Mouse (Mus musculus): ENCODE data around the gene Esrrg. TPM values are rescaled to one million over a fixed set of nuclear protein-coding genes. Genes with fewer than 3 reads are reported as not detected.

Gene Esrrg
- total and polyA plus RNA-seq, 3 experiments: 0.01 TPM; not detected in 2

- Histone ChIP-seq H3K79me2 (ENCODE audit: control insufficient read depth, insufficient read depth, low read length, poor library complexity) (no peaks in the 10 kb centered on the region), H3K9ac (ENCODE audit: control insufficient read depth, low read depth, low read length, poor library complexity, severe bottlenecking) (no peak overlapping the region), H3K4me1 (ENCODE audit: control insufficient read depth in 1 of 2, insufficient read depth in 2 of 2, low read length in 2 of 2) (no peaks in the 10 kb centered on the region), H3K9me3 (replicated peaks; ENCODE audit: insufficient read depth, low read length) (no peaks in the 10 kb centered on the region), H3K4me3 (ENCODE audit: control insufficient read depth in 1 of 2, insufficient read depth in 1 of 2, low read depth in 2 of 2, low read length in 2 of 2) (no peak overlapping the region), H3K36me3 (ENCODE audit: control insufficient read depth in 1 of 2, insufficient read depth in 2 of 2, low read length in 2 of 2) (no peaks in the 10 kb centered on the region), H3K27ac (ENCODE audit: control insufficient read depth, low read depth, low read length) (no peak overlapping the region), H3K27me3 (ENCODE audit: control insufficient read depth in 1 of 2, insufficient read depth in 2 of 2, low read length in 2 of 2) (no peaks in the 10 kb centered on the region)
- no peak for DNase-seq (ENCODE audit: low read depth, low spot score)
- no peak for TF ChIP-seq MAFK (IDR thresholded peaks at IDR 0.05; ENCODE audit: borderline replicate concordance, low read depth, low read length)
- no peak for TF ChIP-seq TCF12 (IDR thresholded peaks at IDR 0.05; ENCODE audit: low read depth, low read length)
- no peak for TF ChIP-seq GATA1 (IDR thresholded peaks at IDR 0.05; ENCODE audit: low read depth, low read length)
- no peak for TF ChIP-seq RAD21 (IDR thresholded peaks at IDR 0.05; ENCODE audit: low read depth, low read length)
- no peak for TF ChIP-seq BHLHE40 (IDR thresholded peaks at IDR 0.05; ENCODE audit: borderline replicate concordance, low read depth, low read length)
- TF ChIP-seq ETS1 (IDR thresholded peaks at IDR 0.05; ENCODE audit: low read depth, low read length): no peak
- TF ChIP-seq SMC3 (IDR thresholded peaks at IDR 0.05; ENCODE audit: low read depth, low read length): no peak
- TF ChIP-seq ELF1 (IDR thresholded peaks at IDR 0.05; ENCODE audit: low read depth, low read length): no peak
- no peak for TF ChIP-seq HCFC1 (IDR thresholded peaks at IDR 0.05; ENCODE audit: low read depth, low read length)
- no peak for TF ChIP-seq GABPA (IDR thresholded peaks at IDR 0.05; ENCODE audit: low read depth, low read length)
- no peak for TF ChIP-seq USF1 (IDR thresholded peaks at IDR 0.05; ENCODE audit: low read depth, low read length)
- no peak for TF ChIP-seq RCOR1 (IDR thresholded peaks at IDR 0.05; ENCODE audit: low read depth, low read length)
- TF ChIP-seq UBTF (IDR thresholded peaks at IDR 0.05; ENCODE audit: borderline replicate concordance, insufficient read depth, low read depth, low read length): no peak
- TF ChIP-seq CHD1 (IDR thresholded peaks at IDR 0.05; ENCODE audit: low read depth, low read length): no peak
- no peak for TF ChIP-seq TAL1 (IDR thresholded peaks at IDR 0.05; ENCODE audit: low read length)
- TF ChIP-seq MAX (IDR thresholded peaks at IDR 0.05; ENCODE audit: low read length): no peak
- no peak for TF ChIP-seq POLR2A (IDR thresholded peaks at IDR 0.05; ENCODE audit: control insufficient read depth in 1 of 2, insufficient read depth in 1 of 2, low read depth in 1 of 2, low read length in 2 of 2, poor library complexity in 1 of 2)
Observed at GRCm38 (mm10) chr1:187749931-187750330, 141.3 kb downstream of the Esrrg start.

GRCm38 (mm10) chr1:187755528-187755927, 146.9 kb downstream of the Esrrg start:
- no peaks in the 10 kb centered on the region for H3K9me3 ChIP-seq (replicated peaks; ENCODE audit: insufficient read depth, low read length)
- H3K27me3 ChIP-seq (ENCODE audit: control insufficient read depth in 1 of 2, insufficient read depth in 2 of 2, low read length in 2 of 2): no peaks in the 10 kb centered on the region
- TF ChIP-seq E2F4 (IDR thresholded peaks at IDR 0.05; ENCODE audit: borderline replicate concordance, low read depth, low read length) (no peak), MAX (IDR thresholded peaks at IDR 0.05; ENCODE audit: low read length) (no peak), GATA1 (IDR thresholded peaks at IDR 0.05; ENCODE audit: low read depth, low read length) (no peak), MAFK (IDR thresholded peaks at IDR 0.05; ENCODE audit: borderline replicate concordance, low read depth, low read length) (no peak), UBTF (IDR thresholded peaks at IDR 0.05; ENCODE audit: borderline replicate concordance, insufficient read depth, low read depth, low read length) (no peak), KAT2A (conservative IDR thresholded peaks at IDR 0.05; ENCODE audit: low read depth, low read length) (no peak), MEF2A (IDR thresholded peaks at IDR 0.05; ENCODE audit: extremely low read depth, insufficient replicate concordance, low read depth, low read length, poor library complexity, severe bottlenecking) (no peak), POLR2A (IDR thresholded peaks at IDR 0.05; ENCODE audit: control insufficient read depth in 1 of 2, insufficient read depth in 1 of 2, low read depth in 1 of 2, low read length in 2 of 2, poor library complexity in 1 of 2) (no peak), POLR2AphosphoS5 (IDR thresholded peaks at IDR 0.05; ENCODE audit: borderline replicate concordance, low read depth, low read length) (no peak), MYC (IDR thresholded peaks at IDR 0.05; ENCODE audit: low read depth, low read length) (no peak), HCFC1 (IDR thresholded peaks at IDR 0.05; ENCODE audit: low read depth, low read length) (no peak), ZKSCAN1 (IDR thresholded peaks at IDR 0.05; ENCODE audit: low read depth, low read length) (no peak), JUND (IDR thresholded peaks at IDR 0.05; ENCODE audit: low read depth, low read length) (no peak), GABPA (IDR thresholded peaks at IDR 0.05; ENCODE audit: low read depth, low read length) (no peak), ZMIZ1 (IDR thresholded peaks at IDR 0.05; ENCODE audit: low read depth, low read length) (no peak)
- no peak overlapping the region for H3K9ac ChIP-seq (ENCODE audit: control insufficient read depth, low read depth, low read length, poor library complexity, severe bottlenecking)
- no peak overlapping the region for H3K4me3 ChIP-seq (ENCODE audit: control insufficient read depth in 1 of 2, insufficient read depth in 1 of 2, low read depth in 2 of 2, low read length in 2 of 2)
- no peak overlapping the region for H3K27ac ChIP-seq (ENCODE audit: control insufficient read depth, low read depth, low read length)
- H3K36me3 ChIP-seq (ENCODE audit: control insufficient read depth in 1 of 2, insufficient read depth in 2 of 2, low read length in 2 of 2): no peaks in the 10 kb centered on the region
- H3K4me1 ChIP-seq (ENCODE audit: control insufficient read depth in 1 of 2, insufficient read depth in 2 of 2, low read length in 2 of 2): no peaks in the 10 kb centered on the region
- no peaks in the 10 kb centered on the region for H3K79me2 ChIP-seq (ENCODE audit: control insufficient read depth, insufficient read depth, low read length, poor library complexity)
- DNase-seq (ENCODE audit: low read depth, low spot score): no peak
